In the genomic region with DNA sequence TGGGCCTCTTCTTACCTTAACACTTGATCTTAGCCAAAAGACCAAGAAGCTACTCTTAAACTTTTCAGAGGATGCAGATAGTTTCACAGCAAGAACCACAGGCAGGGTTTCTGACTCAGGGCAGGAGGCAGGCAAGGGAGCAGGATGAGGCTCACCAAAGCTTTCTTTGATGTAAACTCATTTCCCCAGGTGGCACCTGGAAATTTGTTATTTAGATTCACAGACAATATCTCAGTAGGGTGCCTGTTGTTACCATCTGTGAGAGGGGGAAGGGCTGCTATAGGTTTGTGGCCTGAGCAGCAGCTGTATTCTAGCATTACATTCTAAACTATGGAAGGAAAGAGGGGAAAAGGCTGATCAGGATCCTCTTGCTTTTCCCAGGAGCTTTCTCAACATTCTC, we compare ENCODE assay signal across 13 mouse cellular contexts.
"Had no signal": no experiment of that assay in that cellular context is flagged by ENCODE, and none has a peak within 500 bp of the region (broad histone marks: within the 10 kb centered on the region; RNA-seq: fewer than 3 reads in every experiment).

No protein-coding gene starts in this region.

- H3K27ac ChIP-seq: kidney, postnatal 0 days; limb, embryonic 13.5 days; liver, embryonic 14.5 days; midbrain, embryonic 10.5 days; midbrain, embryonic 15.5 days; neural tube, embryonic 12.5 days had no signal

- DNase-seq: kidney, adult 8-10 months; kidney, postnatal 36 days; layer of hippocampus, adult 9-11 months; left cerebral cortex, postnatal 4 days; lung, adult 2 months; lung, postnatal 4 days had no signal

- ATAC-seq: lung, postnatal 0 days; midbrain, embryonic 15.5 days had no signal

- H3K9me3 ChIP-seq: limb, embryonic 13.5 days; midbrain, embryonic 10.5 days; midbrain, embryonic 15.5 days; neural tube, embryonic 12.5 days had no signal

- H3K4me2 ChIP-seq: limb, embryonic 13.5 days; midbrain, embryonic 15.5 days; neural tube, embryonic 12.5 days had no signal

- H3K27me3 ChIP-seq: limb, embryonic 13.5 days; midbrain, embryonic 15.5 days; neural tube, embryonic 12.5 days had no signal

- H3K9ac ChIP-seq: limb, embryonic 13.5 days; liver, embryonic 14.5 days; midbrain, embryonic 15.5 days; neural tube, embryonic 12.5 days had no signal

- H3K4me3 ChIP-seq: limb, embryonic 13.5 days; midbrain, embryonic 10.5 days; midbrain, embryonic 15.5 days; neural tube, embryonic 12.5 days had no signal

- H3K4me1 ChIP-seq: limb, embryonic 13.5 days; midbrain, embryonic 10.5 days; midbrain, embryonic 15.5 days; neural tube, embryonic 12.5 days had no signal

- H3K36me3 ChIP-seq: limb, embryonic 13.5 days; midbrain, embryonic 10.5 days; midbrain, embryonic 15.5 days; neural tube, embryonic 12.5 days had no signal
